Mouse (Mus musculus) hindbrain, embryonic 10.5 days (tissue): Measurements from ENCODE around the gene Arid3b. TPM values are rescaled to one million over a fixed set of nuclear protein-coding genes. Genes with fewer than 3 reads are reported as not detected.

Source experiments
- DNase-seq: peaks from one replicate; pipeline ENCODE4 v3.0.0-alpha.2; 2017; ENCODE audit warnings: low spot score
- H3K27ac ChIP-seq: fragments of 300-500 bp; sonication (generic); 2 replicates; pipeline ENCODE4 v1.5.1; 2016; ENCODE audit warnings: mild to moderate bottlenecking, moderate library complexity
- H3K27me3 ChIP-seq: fragments of 300-500 bp; sonication (generic); 2 replicates; pipeline ENCODE4 v1.6.1; 2016; ENCODE audit warnings: mild to moderate bottlenecking; ENCODE audit not compliant: poor library complexity, insufficient read depth, severe bottlenecking
- H3K36me3 ChIP-seq: fragments of 300-500 bp; sonication (generic); 2 replicates; pipeline ENCODE4 v1.6.1; 2016; ENCODE audit warnings: mild to moderate bottlenecking, moderate library complexity
- H3K4me1 ChIP-seq: fragments of 300-500 bp; sonication (generic); replicated peaks from 2 replicates; pipeline ENCODE4 v1.6.1; 2016; ENCODE audit warnings: mild to moderate bottlenecking
- H3K4me3 ChIP-seq: fragments of 300-500 bp; sonication (generic); 2 replicates; pipeline ENCODE4 v1.5.1; 2016; ENCODE audit warnings: mild to moderate bottlenecking, moderate library complexity
- H3K9me3 ChIP-seq: fragments of 300-500 bp; sonication (generic); 2 replicates; pipeline ENCODE4 v1.6.1; 2016; ENCODE audit warnings: mild to moderate bottlenecking, moderate library complexity
- WGBS: fragments of 180-500 bp; shearing (Covaris S2); methylation state at CpG from one replicate; pipeline ENCODE4 v1.1.7; 2016; 5-methylcytosine and 5-hydroxymethylcytosine counted together
- polyA plus RNA-seq: library from polyadenylated mRNA; unstranded; fragments of >200 nt; fragmentation: Nextera tagmentation; extraction: Ambion mirVana; gene quantifications from 2 replicates; pipeline ENCODE4 v1.2.1, GENCODE M21; 2016

Gene Arid3b
- polyA plus RNA-seq, 1 experiment from 2014 or later, result 42.7 TPM

DNA sequence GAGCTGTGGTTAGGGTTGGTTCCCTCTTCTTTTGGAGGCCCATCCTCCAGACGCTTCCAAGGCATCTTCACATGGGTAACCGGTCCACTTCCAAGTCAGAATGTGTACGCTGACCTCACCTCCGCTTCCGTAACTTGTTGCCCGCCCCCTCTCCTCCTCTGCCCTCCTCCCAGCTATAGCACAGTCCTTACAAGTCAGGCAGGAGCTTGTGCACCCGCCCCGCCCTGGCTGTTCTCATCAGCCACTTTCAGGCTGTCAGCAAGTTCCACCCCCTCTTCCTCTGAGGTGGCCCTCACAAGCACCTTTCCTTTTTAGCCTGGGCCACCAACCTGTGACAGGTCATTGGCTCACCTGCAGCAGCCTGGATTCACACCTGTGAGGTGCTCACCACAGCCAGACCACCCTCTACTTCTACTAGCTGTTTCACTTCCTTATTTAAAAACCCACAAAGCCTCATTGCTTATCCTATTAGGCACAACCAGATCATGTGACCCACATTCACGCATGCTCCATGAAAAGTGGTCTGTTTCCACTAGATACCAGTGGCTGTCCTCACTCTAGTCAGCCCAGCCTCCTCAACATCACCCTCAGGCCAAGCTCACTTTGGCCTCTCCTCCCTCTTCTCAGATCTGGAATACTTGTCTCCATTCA lies 36.1 kb downstream of the Arid3b start:
- Histone ChIP-seq H3K4me3 (no peak overlapping the region), H3K27ac (no peak overlapping the region; the same call in 1 of the 2 replicates), H3K27me3 (0 out of 2 replicates have a peak, but pooled peaks cover 4% of the 10 kb centered on the region), H3K4me1 (peaks cover 69% of the 10 kb centered on the region), H3K9me3 (no peaks in the 10 kb centered on the region), H3K36me3 (peaks cover 60% of the 10 kb centered on the region)
- no peak for DNase-seq
- WGBS, result 87% methylated on average over 9 of the region's 9 CpGs

DNA sequence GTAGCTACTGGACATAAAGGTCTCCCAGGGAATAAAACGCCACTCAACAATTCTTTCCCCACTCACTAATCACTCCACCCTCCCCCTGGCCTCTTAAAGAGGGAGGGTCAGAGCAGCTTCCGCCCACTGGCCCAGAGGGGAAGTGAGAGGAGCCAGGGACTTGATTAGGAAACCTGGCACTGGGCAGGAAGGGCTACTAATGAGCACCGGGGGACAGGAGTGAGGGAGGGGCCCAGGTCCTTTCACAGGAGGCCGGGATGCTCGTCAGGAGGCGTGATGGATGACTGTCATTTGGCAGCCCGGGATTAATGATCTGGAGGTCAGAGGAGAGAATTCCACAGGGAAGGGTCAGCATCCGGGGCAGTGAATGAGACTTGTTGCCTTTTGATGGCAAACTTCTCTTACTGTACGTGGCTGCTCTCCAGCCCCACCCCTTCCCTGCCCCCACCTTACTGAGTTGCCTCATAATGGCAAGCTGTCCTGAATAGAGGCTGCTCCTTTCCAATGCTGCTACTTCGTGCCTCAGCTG lies 37.8 kb downstream of the Arid3b start:
- 15% methylated on average over 10 of the region's 10 CpGs for WGBS
- Histone ChIP-seq H3K27me3 (0 out of 2 replicates have a peak, but pooled peaks cover 4% of the 10 kb centered on the region), H3K4me1 (peaks cover 54% of the 10 kb centered on the region), H3K36me3 (peaks cover 77% of the 10 kb centered on the region), H3K4me3 (no peak overlapping the region), H3K27ac (0 out of 2 replicates have a peak overlapping the region, but pooled peaks have one; percentile 0), H3K9me3 (no peaks in the 10 kb centered on the region)
- peak; percentile 74 for DNase-seq

DNA sequence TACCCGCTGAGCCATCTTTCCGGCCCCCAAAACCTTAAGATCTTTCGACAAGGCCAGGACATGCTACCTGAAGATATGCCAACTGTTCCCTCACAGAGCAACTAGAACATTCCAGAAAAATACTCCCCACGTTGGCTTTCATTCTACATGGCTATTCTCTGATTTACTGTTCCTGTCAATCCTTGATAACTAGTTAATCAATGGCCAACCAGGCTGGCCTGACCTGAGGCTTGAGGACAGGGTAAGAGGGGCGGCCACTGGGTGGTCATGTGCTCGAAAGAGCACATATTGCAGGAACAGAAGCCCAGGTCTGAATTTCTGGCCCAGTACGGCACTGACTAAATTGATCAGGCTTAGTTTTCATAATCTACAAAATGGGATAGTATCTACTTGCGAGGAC lies 39.1 kb downstream of the Arid3b start:
- WGBS, result 93% methylated on average over 8 of the region's 8 CpGs
- peaks cover 87% of the 10 kb centered on the region for H3K36me3 ChIP-seq
- no peak overlapping the region for H3K4me3 ChIP-seq
- no peak overlapping the region for H3K27ac ChIP-seq
- H3K9me3 ChIP-seq, result no peaks in the 10 kb centered on the region
- 0 out of 2 replicates have a peak, but pooled peaks cover 4% of the 10 kb centered on the region for H3K27me3 ChIP-seq
- peaks cover 40% of the 10 kb centered on the region for H3K4me1 ChIP-seq
- DNase-seq, result no peak

DNA sequence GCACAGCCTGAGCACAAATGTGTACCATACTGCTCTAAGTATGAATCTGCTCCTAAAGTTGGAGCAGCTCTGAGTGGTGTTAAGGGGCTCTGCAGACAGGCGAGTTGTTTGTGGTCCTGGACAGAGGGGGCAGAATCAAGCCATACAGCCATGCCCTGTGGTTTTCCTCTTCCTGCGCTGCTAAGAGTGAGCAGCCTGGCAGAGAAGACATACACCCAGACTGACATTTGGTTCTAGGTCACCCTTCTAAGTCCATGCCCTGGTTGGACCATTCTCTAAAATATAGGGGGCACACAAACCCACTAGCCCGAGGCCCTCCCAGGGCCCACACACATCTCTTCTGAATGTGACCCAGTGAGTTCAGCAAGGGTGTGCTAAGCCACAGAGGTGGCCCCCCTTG lies 46.9 kb downstream of the Arid3b start:
- 89% methylated on average over 3 of the region's 3 CpGs for WGBS
- no peaks in the 10 kb centered on the region for H3K27me3 ChIP-seq
- H3K4me3 ChIP-seq, result no peak overlapping the region
- no peak for DNase-seq
- no peak overlapping the region for H3K27ac ChIP-seq
- no peaks in the 10 kb centered on the region for H3K4me1 ChIP-seq
- H3K9me3 ChIP-seq, result no peaks in the 10 kb centered on the region
- peaks cover 74% of the 10 kb centered on the region for H3K36me3 ChIP-seq

DNA sequence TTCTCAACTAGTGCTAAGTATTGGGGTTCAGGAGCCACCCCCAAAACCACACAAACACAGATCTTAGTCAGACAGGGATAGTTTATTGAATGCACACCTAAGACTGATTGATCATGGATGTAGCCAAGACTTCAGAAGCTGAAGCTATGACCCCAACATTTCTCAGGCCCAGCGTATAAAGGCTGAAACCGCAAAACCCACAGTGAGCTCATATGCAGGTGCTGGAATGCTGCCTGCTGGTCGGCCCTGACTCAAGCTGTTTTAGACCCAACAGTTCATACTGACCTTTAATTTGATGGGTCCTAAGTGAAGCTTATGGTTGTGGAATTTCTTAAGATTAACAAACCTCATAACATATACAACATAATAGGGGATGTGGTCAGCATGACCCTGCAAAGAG lies 53.9 kb downstream of the Arid3b start:
- 92% methylated on average over 3 of the region's 3 CpGs for WGBS

DNA sequence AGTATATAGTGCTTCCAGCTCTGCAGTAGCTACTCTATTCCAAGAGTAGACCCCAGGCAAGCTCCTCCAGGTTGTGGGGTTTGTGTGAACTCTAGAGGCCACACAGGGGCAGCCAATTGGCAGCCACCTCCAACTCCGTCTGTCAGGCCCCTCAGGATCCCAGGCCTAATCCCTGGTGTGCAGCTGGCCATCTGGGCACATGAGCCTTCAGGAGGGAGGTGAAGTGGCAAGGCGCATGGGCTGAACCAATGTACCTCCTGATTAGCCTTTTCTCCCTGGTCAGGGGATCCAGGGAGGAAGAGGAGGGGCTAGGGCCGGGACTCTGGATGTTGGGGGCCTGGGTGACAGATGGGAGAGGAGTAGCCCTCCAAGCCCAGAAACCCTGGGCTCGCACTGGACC lies 60.9 kb downstream of the Arid3b start:
- DNase-seq, result no peak
- Histone ChIP-seq H3K4me3 (no peak overlapping the region), H3K27ac (peak overlapping the region; percentile 46), H3K4me1 (peaks cover 23% of the 10 kb centered on the region), H3K36me3 (no peaks in the 10 kb centered on the region), H3K27me3 (no peaks in the 10 kb centered on the region), H3K9me3 (no peaks in the 10 kb centered on the region)
- WGBS, result 63% methylated on average over 4 of the region's 4 CpGs

More for the DNA sequence above, 53.9 kb downstream of the Arid3b start:
- H3K36me3 ChIP-seq, result peaks cover 16% of the 10 kb centered on the region; the same call in 1 of the 2 replicates
- no peak for DNase-seq
- H3K4me3 ChIP-seq, result no peak overlapping the region
- H3K27me3 ChIP-seq, result no peaks in the 10 kb centered on the region
- H3K4me1 ChIP-seq, result no peaks in the 10 kb centered on the region
- H3K27ac ChIP-seq, result no peak overlapping the region
- H3K9me3 ChIP-seq, result no peaks in the 10 kb centered on the region

DNA sequence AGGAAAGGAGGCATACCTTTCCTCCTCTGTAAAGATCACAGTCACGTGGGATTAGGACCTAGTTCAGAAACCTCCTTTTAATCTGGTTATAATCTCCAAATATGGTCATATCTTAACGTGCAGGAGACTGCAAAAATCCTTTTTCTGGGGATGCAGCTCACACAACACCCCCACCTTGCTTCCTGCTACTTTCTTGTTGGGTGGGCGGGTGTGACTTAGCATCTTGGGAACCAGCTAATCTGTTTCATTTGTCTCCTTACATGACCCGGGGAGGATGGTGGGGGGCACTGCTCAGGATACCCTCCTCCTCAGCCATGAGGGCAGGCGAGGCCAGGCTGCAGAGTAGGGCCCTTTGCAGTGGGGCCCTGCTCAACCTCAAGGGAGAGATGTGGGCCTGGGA lies 61.6 kb downstream of the Arid3b start:
- Histone ChIP-seq H3K27ac (no peak overlapping the region; the same call in 1 of the 2 replicates), H3K4me3 (no peak overlapping the region), H3K4me1 (peaks cover 23% of the 10 kb centered on the region), H3K9me3 (no peaks in the 10 kb centered on the region), H3K36me3 (no peaks in the 10 kb centered on the region), H3K27me3 (no peaks in the 10 kb centered on the region)
- WGBS, result 77% methylated on average over 5 of the region's 5 CpGs
- DNase-seq, result no peak

DNA sequence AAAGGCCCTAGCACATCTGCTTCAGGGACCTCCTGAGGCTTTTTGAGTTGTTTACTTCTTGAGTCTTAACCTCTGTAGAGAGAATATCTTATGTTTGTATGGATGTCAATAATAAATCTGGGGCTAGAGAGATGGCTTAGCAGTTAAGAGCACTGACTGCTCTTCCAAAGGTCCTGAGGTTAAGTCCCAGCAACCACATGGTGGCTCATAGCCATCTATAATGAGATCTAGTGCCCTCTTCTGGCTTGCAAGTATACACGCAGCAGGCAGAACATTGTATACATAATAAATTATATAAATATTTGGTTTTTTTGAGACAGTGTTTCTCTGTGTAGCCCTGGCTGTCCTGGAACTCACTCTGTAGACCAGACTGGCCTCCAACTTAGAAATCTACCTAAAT lies 62.4 kb downstream of the Arid3b start:
- no peak for DNase-seq
- 13% methylated on average over 1 of the region's 1 CpGs for WGBS
- Histone ChIP-seq H3K4me1 (peaks cover 23% of the 10 kb centered on the region), H3K27ac (peak overlapping the region; percentile 72; the same call in 1 of the 2 replicates), H3K36me3 (no peaks in the 10 kb centered on the region), H3K9me3 (no peaks in the 10 kb centered on the region), H3K4me3 (no peak overlapping the region), H3K27me3 (no peaks in the 10 kb centered on the region)

DNA sequence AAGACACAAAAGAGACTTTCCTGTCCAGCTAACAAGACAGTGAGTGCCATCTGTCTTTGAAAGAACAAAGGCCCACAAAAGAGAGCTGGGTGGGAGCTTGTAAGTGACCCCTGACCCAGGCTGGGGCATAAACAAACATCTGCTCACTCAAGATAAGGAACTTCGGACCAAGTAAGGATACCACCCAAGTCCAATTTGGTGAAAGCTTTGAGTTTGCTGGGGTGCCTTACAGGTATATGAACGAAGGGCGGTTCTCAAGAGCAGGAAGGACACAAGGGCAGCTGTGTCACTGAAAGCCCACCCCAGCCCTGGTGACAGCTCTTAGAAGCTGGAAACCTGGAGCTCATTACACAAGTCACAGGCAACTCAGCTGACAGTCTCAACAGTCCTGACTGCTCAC lies 62.8 kb downstream of the Arid3b start:
- Histone ChIP-seq H3K4me3 (no peak overlapping the region), H3K36me3 (no peaks in the 10 kb centered on the region), H3K27me3 (no peaks in the 10 kb centered on the region), H3K4me1 (peaks cover 23% of the 10 kb centered on the region), H3K27ac (peak overlapping the region; percentile 72), H3K9me3 (no peaks in the 10 kb centered on the region)
- WGBS, result 80% methylated on average over 3 of the region's 3 CpGs
- no peak for DNase-seq

DNA sequence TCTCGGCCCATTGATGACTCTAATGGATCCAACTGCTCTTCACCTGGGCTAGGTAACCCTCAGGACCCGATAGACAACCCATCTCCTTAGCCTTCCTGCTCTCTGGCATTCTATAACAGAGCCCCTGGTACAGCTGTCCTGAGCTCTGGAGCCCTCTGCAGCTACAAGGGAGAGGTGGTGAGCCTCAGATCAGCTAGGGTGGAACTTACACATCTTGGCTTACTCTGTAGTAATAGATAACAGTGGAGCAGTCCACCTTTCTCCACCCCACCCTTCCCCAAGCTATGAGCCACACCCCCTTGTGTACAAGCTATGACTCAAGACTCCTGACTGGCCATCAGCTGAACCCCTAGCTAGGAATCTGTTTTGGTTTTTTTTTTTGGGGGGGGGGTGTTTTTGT lies 65.8 kb downstream of the Arid3b start:
- no peaks in the 10 kb centered on the region for H3K9me3 ChIP-seq
- H3K27me3 ChIP-seq, result no peaks in the 10 kb centered on the region
- H3K4me1 ChIP-seq, result peaks cover 30% of the 10 kb centered on the region
- no peaks in the 10 kb centered on the region for H3K36me3 ChIP-seq
- DNase-seq, result no peak
- WGBS, result 85% methylated on average over 2 of the region's 2 CpGs
- H3K27ac ChIP-seq, result no peak overlapping the region
- H3K4me3 ChIP-seq, result no peak overlapping the region

DNA sequence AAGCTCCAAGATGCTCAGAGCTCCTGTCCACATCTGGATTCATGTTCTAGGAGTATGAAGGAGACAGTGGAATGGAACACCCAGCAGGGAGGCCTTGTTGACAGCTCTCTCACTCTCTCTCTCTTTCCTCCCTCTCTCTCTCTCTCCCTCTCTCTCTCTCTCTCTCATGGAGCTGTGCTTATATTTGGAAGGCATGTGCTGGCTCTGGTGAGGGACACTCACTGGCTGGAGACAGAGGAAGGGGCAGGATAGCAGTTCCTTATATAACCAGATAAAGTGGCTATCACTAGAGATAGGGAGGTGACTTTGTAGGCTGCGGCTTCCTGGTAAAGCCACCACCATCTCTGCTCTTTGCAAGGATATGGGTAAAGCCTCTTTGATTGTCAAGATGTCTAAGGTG lies 66.4 kb downstream of the Arid3b start:
- Histone ChIP-seq H3K27me3 (no peaks in the 10 kb centered on the region), H3K4me1 (peaks cover 27% of the 10 kb centered on the region), H3K4me3 (no peak overlapping the region), H3K36me3 (no peaks in the 10 kb centered on the region), H3K9me3 (no peaks in the 10 kb centered on the region), H3K27ac (no peak overlapping the region)
- no peak for DNase-seq
- 91% methylated on average over 1 of the region's 1 CpGs for WGBS

DNA sequence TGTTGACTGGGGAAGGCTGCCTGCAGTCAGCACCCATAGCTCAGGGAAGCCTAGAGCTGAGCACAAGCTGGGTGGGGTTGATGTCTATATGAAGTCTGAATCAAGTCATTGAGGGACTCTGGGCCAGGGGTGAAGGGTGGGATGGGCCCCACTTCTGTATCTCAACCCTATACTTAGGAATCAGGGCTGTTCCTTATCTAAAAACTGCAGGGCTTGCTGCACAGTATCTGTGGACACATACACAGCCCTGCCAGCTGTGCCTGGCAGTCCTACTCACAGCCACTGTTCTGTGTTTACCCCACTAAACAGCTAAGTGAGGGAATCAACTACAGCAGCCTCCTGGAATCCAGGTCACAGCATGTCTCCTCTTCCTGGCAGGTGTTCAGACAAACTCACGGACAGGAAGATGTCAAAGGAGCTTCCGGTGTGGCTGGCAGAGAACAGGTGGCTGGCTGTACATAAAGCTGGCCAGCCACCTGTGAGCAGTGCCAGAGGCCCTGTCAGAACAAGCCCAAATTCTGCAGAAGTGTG lies 67.0 kb downstream of the Arid3b start:
- no peaks in the 10 kb centered on the region for H3K36me3 ChIP-seq
- DNase-seq, result no peak
- 76% methylated on average over 2 of the region's 2 CpGs for WGBS
- H3K9me3 ChIP-seq, result no peaks in the 10 kb centered on the region
- H3K27ac ChIP-seq, result 0 out of 2 replicates have a peak overlapping the region, but pooled peaks have one; percentile 30
- H3K4me1 ChIP-seq, result peaks cover 25% of the 10 kb centered on the region
- no peak overlapping the region for H3K4me3 ChIP-seq
- H3K27me3 ChIP-seq, result no peaks in the 10 kb centered on the region

DNA sequence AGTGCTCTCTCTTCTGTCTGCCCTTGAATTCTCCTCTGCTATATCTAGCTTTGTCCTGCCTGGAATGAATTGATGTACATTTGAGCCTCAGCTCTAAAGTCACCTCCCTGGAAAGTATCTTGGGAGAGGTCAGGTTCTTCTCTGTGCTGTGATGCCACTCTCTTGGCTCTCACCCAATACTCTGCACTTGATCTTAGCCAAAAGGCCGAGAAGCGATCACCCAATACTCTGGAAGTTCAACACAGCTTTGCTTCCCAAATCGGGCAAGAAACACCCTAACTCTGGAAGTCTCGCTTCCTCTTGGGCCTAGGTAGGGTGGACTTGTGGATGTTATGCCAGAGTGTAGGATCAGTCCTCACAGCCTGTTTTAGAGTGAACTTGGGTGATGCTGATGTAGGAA lies 69.4 kb downstream of the Arid3b start:
- H3K4me1 ChIP-seq, result peaks cover 36% of the 10 kb centered on the region
- H3K9me3 ChIP-seq, result no peaks in the 10 kb centered on the region
- WGBS, result 94% methylated on average over 4 of the region's 4 CpGs
- H3K27me3 ChIP-seq, result no peaks in the 10 kb centered on the region
- no peak overlapping the region for H3K4me3 ChIP-seq
- no peak for DNase-seq
- H3K36me3 ChIP-seq, result no peaks in the 10 kb centered on the region
- H3K27ac ChIP-seq, result no peak overlapping the region
